Mouse (Mus musculus) CH12.LX (cell line): ENCODE data around the gene Ugt1a10.

Source experiments
- BHLHE40 ChIP-seq: IDR thresholded peaks from 2 replicates; pipeline ENCODE4 v1.6.1; 2011; ENCODE audit warnings: mild to moderate bottlenecking, low read depth, low read length, improper control_type of control experiment
- CTCF ChIP-seq, 2 experiments: IDR thresholded peaks in 1 of 2; conservative IDR thresholded peaks in 1 of 2; 2 replicates each; pipeline ENCODE4 v1.5.1; 2011 to 2012; ENCODE audit warnings: low read depth in 2 of 2, low read length in 2 of 2, improper control_type of control experiment in 1 of 2, inconsistent platforms in 1 of 2, mild to moderate bottlenecking in 1 of 2, moderate library complexity in 1 of 2
- MAZ ChIP-seq: IDR thresholded peaks from 2 replicates; pipeline ENCODE4 v1.6.1; 2012; ENCODE audit warnings: low read depth, mild to moderate bottlenecking, inconsistent platforms, low read length, improper control_type of control experiment, moderate library complexity
- POLR2A ChIP-seq: IDR thresholded peaks from 2 replicates; pipeline ENCODE4 v1.6.1; 2011; ENCODE audit warnings: low read depth, mild to moderate bottlenecking, improper control_type of control experiment, low read length
- USF1 ChIP-seq: IDR thresholded peaks from 2 replicates; pipeline ENCODE4 v1.6.1; 2014; ENCODE audit warnings: low read depth, mild to moderate bottlenecking, inconsistent platforms, low read length, improper control_type of control experiment
- ZNF384 ChIP-seq: IDR thresholded peaks from 2 replicates; pipeline ENCODE4 v1.6.1; 2012; ENCODE audit warnings: low read depth, low read length, improper control_type of control experiment, inconsistent platforms

DNA sequence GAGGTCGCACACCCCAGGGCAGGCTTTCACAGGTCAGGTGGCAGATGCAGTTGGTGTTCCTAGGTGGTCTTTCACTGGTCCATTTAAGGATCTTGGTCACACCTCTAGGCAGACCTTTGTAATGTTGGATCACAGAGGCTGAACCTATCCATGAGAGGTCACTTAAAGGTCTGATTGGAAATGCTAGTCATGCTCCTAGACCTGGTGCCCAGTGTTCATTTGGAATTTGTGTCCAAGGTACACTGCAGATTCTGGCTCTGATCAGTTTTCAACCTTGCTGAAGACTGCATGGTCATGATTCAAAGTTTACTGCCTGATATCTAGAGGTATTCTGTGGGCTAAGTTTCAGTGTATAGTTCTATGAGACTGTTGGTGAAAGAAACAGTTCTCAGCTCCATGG lies 124.5 kb downstream of the Ugt1a10 start:
- TF ChIP-seq ZNF384 (no peak), POLR2A (no peak), BHLHE40 (no peak), CTCF (conservative IDR thresholded peaks at IDR 0.05 in 1 of 2, IDR thresholded peaks at IDR 0.05 in 1 of 2; ENCODE audit: low read depth in 2 of 2, low read length in 2 of 2) (no peak), MAZ (no peak), USF1 (no peak)
